Mouse (Mus musculus) c-Kit-positive CD71-positive TER-119-positive erythroid progenitor cells, embryonic 14.5 days (primary cell): ENCODE data around the gene Vmn1r18.
"Not testable (repeated sequence)": the region's sequence is repeated elsewhere in the genome, so short reads cannot be mapped to it uniquely, and the experiment has no call there.

Experiments
- DNase-seq: peaks from one replicate; pipeline ENCODE4 v3.0.0-alpha.2; 2013; ENCODE audit warnings: low spot score

The Vmn1r18 gene

GRCm38 (mm10) chr6:57395683-57396082 is at the start of gene Vmn1r18:
Gene Vmn1r18 (minus strand): TSS chr6:57395783.
- DNase-seq = no peak

- DNase-seq = no peak
Observed at GRCm38 (mm10) chr6:57431196-57431595, 35.6 kb upstream of the Vmn1r18 start.

- no peak for DNase-seq
Observed at GRCm38 (mm10) chr6:57428630-57429029, 33.0 kb upstream of the Vmn1r18 start, which contains the start of gene Vmn1r20. Gene Vmn1r20 (plus strand): TSS chr6:57428930.

GRCm38 (mm10) chr6:57403480-57403879 is 7.9 kb upstream of the Vmn1r18 start, which contains the start of gene Vmn1r19:
Gene Vmn1r19 (plus strand): TSS chr6:57403780.
- not testable (repeated sequence) for DNase-seq

- no peak for DNase-seq
Observed at GRCm38 (mm10) chr6:57367496-57367895, 28.1 kb downstream of the Vmn1r18 start.

- not testable (repeated sequence) for DNase-seq
Observed at GRCm38 (mm10) chr6:57365866-57366265, 29.7 kb downstream of the Vmn1r18 start.

- no peak for DNase-seq
Observed at GRCm38 (mm10) chr6:57363627-57364026, 32.0 kb downstream of the Vmn1r18 start, which contains the start of gene Vmn1r17. Gene Vmn1r17 (minus strand): TSS chr6:57363727.

GRCm38 (mm10) chr6:57356864-57357263 is 38.7 kb downstream of the Vmn1r18 start:
- no peak for DNase-seq

- no peak for DNase-seq
Observed at GRCm38 (mm10) chr6:57329394-57329793, 66.2 kb downstream of the Vmn1r18 start, which contains the start of gene Vmn1r16. Gene Vmn1r16 (minus strand): TSS chr6:57329494.
